Mouse (Mus musculus): ENCODE measurements around the gene Pla2g3.

- no peak for TF ChIP-seq CTCF (IDR thresholded peaks at IDR 0.05; ENCODE audit: low read depth, low read length)
- TF ChIP-seq POLR2A (IDR thresholded peaks at IDR 0.05; ENCODE audit: borderline replicate concordance, low read depth, low read length): no peak
These were observed 45.4 kb downstream of the Pla2g3 start for GRCm38 (mm10) chr11:3533406-3533932.

Measured in bone marrow macrophage, adult 2 months (primary cell).